Mouse (Mus musculus): Measurements from ENCODE around the gene Ift74. TPM values are rescaled to one million over a fixed set of nuclear protein-coding genes. Genes with fewer than 3 reads are reported as not detected.

Gene Ift74
- total and polyA plus RNA-seq, 3 experiments = 10.2 to 12.3 TPM; not detected in 1

DNA sequence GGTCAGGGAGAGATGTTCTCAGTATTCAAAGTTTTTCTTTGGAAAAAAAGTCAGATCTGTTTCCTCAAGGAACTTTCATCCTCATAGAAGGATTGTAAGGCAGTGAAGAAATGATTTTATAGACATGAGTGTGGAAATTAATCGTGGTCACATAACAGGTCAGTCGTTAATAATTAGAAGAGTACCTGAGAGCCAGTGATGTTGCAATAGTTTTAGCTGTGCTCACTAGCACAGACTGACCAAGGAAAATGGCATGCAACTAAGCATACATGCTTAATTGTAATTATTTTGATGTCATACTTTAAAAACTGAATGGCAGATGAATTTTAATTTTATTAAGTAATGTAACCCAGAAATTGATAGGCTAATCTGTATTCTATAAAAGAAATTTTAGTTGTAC, 66.4 kb downstream of the Ift74 start:
- H3K27ac ChIP-seq (ENCODE audit: control insufficient read depth, low read depth, low read length) = no peak overlapping the region
- no peak for DNase-seq (ENCODE audit: low read depth, low spot score)
- H3K9me3 ChIP-seq (replicated peaks; ENCODE audit: insufficient read depth, low read length) = no peaks in the 10 kb centered on the region
- H3K4me3 ChIP-seq (ENCODE audit: control insufficient read depth in 1 of 2, insufficient read depth in 1 of 2, low read depth in 2 of 2, low read length in 2 of 2) = no peak overlapping the region
- no peak overlapping the region for H3K9ac ChIP-seq (ENCODE audit: control insufficient read depth, low read depth, low read length, poor library complexity, severe bottlenecking)
- no peaks in the 10 kb centered on the region for H3K27me3 ChIP-seq (ENCODE audit: control insufficient read depth in 1 of 2, insufficient read depth in 2 of 2, low read length in 2 of 2)
- H3K79me2 ChIP-seq (ENCODE audit: control insufficient read depth, insufficient read depth, low read length, poor library complexity) = no peaks in the 10 kb centered on the region
- H3K4me1 ChIP-seq (ENCODE audit: control insufficient read depth in 1 of 2, insufficient read depth in 2 of 2, low read length in 2 of 2) = peaks cover 3 to 14% of the 10 kb centered on the region in 2 experiments; a peak in 3 of 4 replicates
- no peak for TF ChIP-seq BHLHE40 (IDR thresholded peaks at IDR 0.05; ENCODE audit: borderline replicate concordance, low read depth, low read length)
- TF ChIP-seq ZMIZ1 (IDR thresholded peaks at IDR 0.05; ENCODE audit: low read depth, low read length) = no peak
- no peak for TF ChIP-seq ZC3H11A (IDR thresholded peaks at IDR 0.05; ENCODE audit: low read depth, low read length)
- no peak for TF ChIP-seq MAX (IDR thresholded peaks at IDR 0.05; ENCODE audit: low read length)
- TF ChIP-seq POLR2AphosphoS5 (IDR thresholded peaks at IDR 0.05; ENCODE audit: borderline replicate concordance, low read depth, low read length) = no peak
- no peak for TF ChIP-seq TAL1 (IDR thresholded peaks at IDR 0.05; ENCODE audit: low read length)
- no peak for TF ChIP-seq MYB (IDR thresholded peaks at IDR 0.05; ENCODE audit: low read depth, low read length)
- no peak for TF ChIP-seq MEF2A (IDR thresholded peaks at IDR 0.05; ENCODE audit: extremely low read depth, insufficient replicate concordance, low read depth, low read length, poor library complexity, severe bottlenecking)
- TF ChIP-seq MXI1 (IDR thresholded peaks at IDR 0.05; ENCODE audit: low read depth, low read length) = no peak
- no peak for TF ChIP-seq POLR2A (IDR thresholded peaks at IDR 0.05; ENCODE audit: control insufficient read depth in 1 of 2, insufficient read depth in 1 of 2, low read depth in 1 of 2, low read length in 2 of 2, poor library complexity in 1 of 2)
- TF ChIP-seq TBP (IDR thresholded peaks at IDR 0.05; ENCODE audit: low read depth, low read length) = no peak
- no peak for TF ChIP-seq USF2 (IDR thresholded peaks at IDR 0.05; ENCODE audit: borderline replicate concordance in 1 of 2, insufficient read depth in 1 of 2, low read depth in 1 of 2, low read length in 2 of 2)
- TF ChIP-seq NELFE (IDR thresholded peaks at IDR 0.05; ENCODE audit: low read depth, low read length) = no peak
- TF ChIP-seq SMC3 (IDR thresholded peaks at IDR 0.05; ENCODE audit: low read depth, low read length) = no peak
- H3K36me3 ChIP-seq (ENCODE audit: control insufficient read depth in 1 of 2, insufficient read depth in 2 of 2, low read length in 2 of 2) = peaks cover 0 to 16% of the 10 kb centered on the region in 2 experiments; a peak in 2 of 4 replicates

DNA sequence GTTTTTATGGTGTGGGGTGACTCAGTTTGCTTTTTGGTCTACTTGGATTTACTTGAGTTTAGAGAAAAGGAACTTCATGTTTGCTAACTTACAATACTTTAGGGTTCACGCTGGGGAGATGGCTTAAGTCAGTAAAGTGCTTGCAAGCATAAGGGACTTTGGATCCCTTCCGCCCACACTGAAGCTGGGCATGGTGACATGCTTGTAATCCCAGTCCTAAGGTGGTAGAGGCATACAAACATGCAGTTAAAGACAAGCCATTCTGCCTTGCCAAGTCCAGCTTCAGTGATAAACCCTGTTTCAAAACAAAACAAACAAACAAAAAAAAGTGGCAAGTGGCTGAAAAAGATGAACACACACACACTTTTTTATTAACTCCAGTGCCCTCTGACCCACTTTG, 66.9 kb downstream of the Ift74 start:
- H3K4me1 ChIP-seq (ENCODE audit: control insufficient read depth in 1 of 2, insufficient read depth in 2 of 2, low read length in 2 of 2) = peaks cover 3 to 17% of the 10 kb centered on the region in 2 experiments; a peak in 3 of 4 replicates
- DNase-seq (ENCODE audit: low read depth, low spot score) = no peak
- no peak for TF ChIP-seq CHD1 (IDR thresholded peaks at IDR 0.05; ENCODE audit: low read depth, low read length)
- TF ChIP-seq GATA1 (IDR thresholded peaks at IDR 0.05; ENCODE audit: low read depth, low read length) = no peak
- no peak for TF ChIP-seq MAZ (IDR thresholded peaks at IDR 0.05; ENCODE audit: low read depth, low read length)
- TF ChIP-seq TCF12 (IDR thresholded peaks at IDR 0.05; ENCODE audit: low read depth, low read length) = no peak
- no peak for TF ChIP-seq POLR2AphosphoS2 (IDR thresholded peaks at IDR 0.05; ENCODE audit: low read length)
- TF ChIP-seq ZMIZ1 (IDR thresholded peaks at IDR 0.05; ENCODE audit: low read depth, low read length) = no peak

More for the DNA sequence above, 66.9 kb downstream of the Ift74 start:
- H3K4me3 ChIP-seq (ENCODE audit: control insufficient read depth in 1 of 2, insufficient read depth in 1 of 2, low read depth in 2 of 2, low read length in 2 of 2) = no peak overlapping the region
- H3K36me3 ChIP-seq (ENCODE audit: control insufficient read depth in 1 of 2, insufficient read depth in 2 of 2, low read length in 2 of 2) = peaks cover 0 to 17% of the 10 kb centered on the region in 2 experiments; a peak in 2 of 4 replicates
- no peak overlapping the region for H3K27ac ChIP-seq (ENCODE audit: control insufficient read depth, low read depth, low read length)
- no peaks in the 10 kb centered on the region for H3K9me3 ChIP-seq (replicated peaks; ENCODE audit: insufficient read depth, low read length)
- H3K79me2 ChIP-seq (ENCODE audit: control insufficient read depth, insufficient read depth, low read length, poor library complexity) = no peaks in the 10 kb centered on the region
- H3K9ac ChIP-seq (ENCODE audit: control insufficient read depth, low read depth, low read length, poor library complexity, severe bottlenecking) = no peak overlapping the region
- H3K27me3 ChIP-seq (ENCODE audit: control insufficient read depth in 1 of 2, insufficient read depth in 2 of 2, low read length in 2 of 2) = no peaks in the 10 kb centered on the region

All from MEL (cell line).